In the genomic region with DNA sequence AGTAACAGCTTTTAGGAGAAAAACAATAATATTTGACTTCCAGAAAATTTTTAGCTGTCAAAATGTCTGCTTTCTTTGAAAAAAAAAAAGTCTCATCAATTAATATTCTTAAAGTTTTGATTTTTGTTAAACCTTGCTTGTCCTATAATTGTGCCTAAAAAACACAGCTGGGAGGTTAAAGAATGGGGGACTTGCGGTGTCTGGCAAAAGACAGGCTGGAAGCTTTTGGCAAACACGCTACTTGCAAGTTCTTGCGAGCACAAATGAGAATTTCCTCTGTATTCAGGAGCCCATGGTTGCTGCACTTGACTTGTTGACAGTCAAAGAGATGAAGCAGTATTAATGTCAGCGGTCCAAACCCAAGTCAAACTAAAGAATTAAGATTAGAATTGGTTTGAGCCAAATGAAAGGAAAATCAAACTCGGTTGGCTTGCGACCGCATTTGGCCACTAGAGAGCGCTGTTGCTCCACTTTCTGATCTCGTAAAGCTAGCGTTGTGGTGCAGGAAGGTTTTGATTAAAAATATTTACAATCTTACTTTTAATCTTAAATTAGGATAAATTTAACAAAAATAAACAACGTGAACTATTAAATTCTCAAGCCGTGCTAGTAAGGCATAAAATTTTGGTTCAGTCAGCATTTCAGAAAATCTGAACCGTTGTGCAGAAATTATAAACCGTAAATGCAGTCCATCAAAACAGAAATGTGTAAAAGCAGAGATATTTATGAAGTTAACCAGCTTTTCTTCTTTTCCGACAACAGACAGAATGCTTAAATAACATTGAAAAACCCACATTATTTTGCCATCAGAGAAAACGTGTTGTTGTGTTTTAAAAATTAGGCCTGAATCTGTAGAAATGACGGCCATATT, we compare ENCODE assay signal across 9 mouse cellular contexts. TPM values are rescaled to one million over a fixed set of nuclear protein-coding genes. Genes with fewer than 3 reads are reported as not detected.
DNase-seq lines count a peak whose midpoint lies in the region; ATAC-seq and TF ChIP-seq lines count a peak whose summit lies in the region.
"Had no signal": no experiment of that assay in that cellular context is flagged by ENCODE, and none has a peak within 500 bp of the region (broad histone marks: within the 10 kb centered on the region; RNA-seq: fewer than 3 reads in every experiment).

No protein-coding gene starts in this region.

- ATAC-seq in midbrain, embryonic 14.5 days (ENCODE audit: low FRiP score, low TSS enrichment): no peak
- no peak for ATAC-seq in midbrain, embryonic 16.5 days
- ATAC-seq in kidney, embryonic 15.5 days (replicated peaks; ENCODE audit: low FRiP score): no peak
- ATAC-seq in erythroblast, adult 5-6 weeks (replicated peaks; ENCODE audit: low FRiP score, poor library complexity, severe bottlenecking): no peak

- DNase-seq in midbrain, embryonic 14.5 days: peak; percentile 94
- peak; percentile 82 to 84 for DNase-seq in adrenal gland, adult 18-20 months (ENCODE audit: low spot score in 2 of 2)
- peak; percentile 90 for DNase-seq in embryo, embryonic 10 days (ENCODE audit: low spot score)
- DNase-seq in liver, adult 2 months (ENCODE audit: extremely low read depth, low read depth, low spot score): peak; percentile 48
- peak; percentile 82 for DNase-seq in retina, postnatal 1 day

- no peak overlapping the region for H3K9ac ChIP-seq in midbrain, embryonic 14.5 days (replicated peaks; ENCODE audit: low read length)
- no peak overlapping the region for H3K9ac ChIP-seq in midbrain, embryonic 16.5 days (ENCODE audit: low read depth, low read length)
- H3K9ac ChIP-seq in kidney, embryonic 15.5 days: no peak overlapping the region
- no peak overlapping the region for H3K9ac ChIP-seq in liver, adult 2 months (ENCODE audit: low read depth, low read length)
- H3K9ac ChIP-seq: heart, embryonic 15.5 days had no signal

- no peak for TF ChIP-seq POLR2A in liver, adult 2 months (IDR thresholded peaks at IDR 0.05; ENCODE audit: extremely low read depth, insufficient read depth, low read length)

- H3K9me3 ChIP-seq in midbrain, embryonic 14.5 days (ENCODE audit: control insufficient read depth, low read length): no peaks in the 10 kb centered on the region
- no peaks in the 10 kb centered on the region for H3K9me3 ChIP-seq in midbrain, embryonic 16.5 days (replicated peaks; ENCODE audit: control insufficient read depth, low read length, poor library complexity, severe bottlenecking)
- H3K9me3 ChIP-seq in kidney, embryonic 15.5 days (replicated peaks): no peaks in the 10 kb centered on the region
- H3K9me3 ChIP-seq: heart, embryonic 15.5 days had no signal

- H3K4me2 ChIP-seq in midbrain, embryonic 14.5 days (ENCODE audit: low read length): no peak overlapping the region
- H3K4me2 ChIP-seq in midbrain, embryonic 16.5 days (ENCODE audit: low read length): no peak overlapping the region
- H3K4me2 ChIP-seq in kidney, embryonic 15.5 days: peak overlapping the region; percentile 75
- H3K4me2 ChIP-seq: heart, embryonic 15.5 days had no signal

- peak; percentile 76; the same call in 1 of the 2 replicates for TF ChIP-seq CTCF in liver, adult 2 months (IDR thresholded peaks at IDR 0.05; ENCODE audit: low read depth, low read length)

- H3K27me3 ChIP-seq in midbrain, embryonic 14.5 days (ENCODE audit: control insufficient read depth, insufficient read depth, low read length): peaks cover 95% of the 10 kb centered on the region
- peaks cover 49% of the 10 kb centered on the region for H3K27me3 ChIP-seq in midbrain, embryonic 16.5 days (ENCODE audit: control insufficient read depth, insufficient read depth, low read depth, low read length)
- 0 out of 2 replicates have a peak, but pooled peaks cover 7% of the 10 kb centered on the region for H3K27me3 ChIP-seq in kidney, embryonic 15.5 days
- H3K27me3 ChIP-seq in liver, adult 2 months (ENCODE audit: control insufficient read depth, insufficient read depth, low read length): peaks cover 50% of the 10 kb centered on the region

- 12% methylated on average over 17 of the region's 17 CpGs for WGBS in midbrain, embryonic 14.5 days
- 12% methylated on average over 17 of the region's 17 CpGs for WGBS in midbrain, embryonic 16.5 days
- WGBS in kidney, embryonic 15.5 days: 13% methylated on average over 17 of the region's 17 CpGs
- 16% methylated on average over 17 of the region's 17 CpGs for WGBS in liver, adult 2 months

- no peak overlapping the region for H3K27ac ChIP-seq in midbrain, embryonic 14.5 days (replicated peaks; ENCODE audit: low read depth, low read length)
- H3K27ac ChIP-seq in midbrain, embryonic 16.5 days (ENCODE audit: low read length): no peak overlapping the region
- peak overlapping the region; percentile 100 for H3K27ac ChIP-seq in kidney, embryonic 15.5 days
- H3K27ac ChIP-seq in liver, adult 2 months (replicated peaks; ENCODE audit: insufficient read depth, low read depth, low read length): no peak overlapping the region
- H3K27ac ChIP-seq: heart, embryonic 15.5 days had no signal

- no peak overlapping the region for H3K4me3 ChIP-seq in midbrain, embryonic 14.5 days (replicated peaks; ENCODE audit: low read depth, low read length)
- no peak overlapping the region for H3K4me3 ChIP-seq in midbrain, embryonic 16.5 days (ENCODE audit: low read depth, low read length)
- peak overlapping the region; percentile 23 for H3K4me3 ChIP-seq in kidney, embryonic 15.5 days (replicated peaks)
- no peak overlapping the region for H3K4me3 ChIP-seq in liver, adult 2 months (ENCODE audit: insufficient read depth, low read depth, low read length)
- H3K4me3 ChIP-seq: heart, embryonic 15.5 days had no signal

- H3K79me2 ChIP-seq in liver, adult 2 months (ENCODE audit: control insufficient read depth, insufficient read depth, low read length): no peaks in the 10 kb centered on the region

- no peaks in the 10 kb centered on the region for H3K36me3 ChIP-seq in midbrain, embryonic 14.5 days (ENCODE audit: control insufficient read depth, insufficient read depth, low read length)
- H3K36me3 ChIP-seq in midbrain, embryonic 16.5 days (ENCODE audit: control insufficient read depth, insufficient read depth, low read length): no peaks in the 10 kb centered on the region
- H3K36me3 ChIP-seq in kidney, embryonic 15.5 days: no peaks in the 10 kb centered on the region
- no peaks in the 10 kb centered on the region for H3K36me3 ChIP-seq in liver, adult 2 months (ENCODE audit: control insufficient read depth, insufficient read depth, low read length)
- H3K36me3 ChIP-seq: heart, embryonic 15.5 days had no signal

- H3K4me1 ChIP-seq in midbrain, embryonic 14.5 days (ENCODE audit: control insufficient read depth, insufficient read depth, low read length): no peaks in the 10 kb centered on the region
- peaks cover 11% of the 10 kb centered on the region for H3K4me1 ChIP-seq in midbrain, embryonic 16.5 days (ENCODE audit: control insufficient read depth, insufficient read depth, low read length)
- peaks cover 43% of the 10 kb centered on the region for H3K4me1 ChIP-seq in kidney, embryonic 15.5 days
- 0 out of 2 replicates have a peak, but pooled peaks cover 1% of the 10 kb centered on the region for H3K4me1 ChIP-seq in liver, adult 2 months (ENCODE audit: control insufficient read depth, insufficient read depth, low read length)

RNA-seq across cellular contexts. Expression of a gene that starts 2.2 kb away (rescaled TPM):
- not detected in 2 replicates for polyA plus RNA-seq in midbrain, embryonic 14.5 days (2014; fragmentation: Nextera tagmentation; extraction: Ambion mirVana)
- polyA plus RNA-seq in midbrain, embryonic 16.5 days (2015; fragmentation: Nextera tagmentation; extraction: Ambion mirVana): not detected in 2 replicates
- 10 to 100 TPM; 24.6 to 36.4 TPM for total RNA-seq in adrenal gland, adult 18-20 months (2021)
- polyA plus RNA-seq in kidney, embryonic 15.5 days (2015; fragmentation: Nextera tagmentation; extraction: Ambion mirVana): 36.4 and 40.8 TPM in 2 replicates
- total RNA-seq in liver, adult 2 months (2014; rRNA removed): 0.07 TPM in 1 of 2 replicates, not detected in the other
- 0.06 TPM in 1 of 2 replicates, not detected in the other for polyA plus RNA-seq in liver, adult 2 months (2012; rRNA removed)
- not detected in 2 replicates for total RNA-seq in erythroblast, adult 5-6 weeks (2015; ENCODE audit: low replicate concordance)
- total RNA-seq in erythroblast, adult 5-6 weeks (2017; ENCODE audit: low replicate concordance): not detected in 2 replicates

RNA-seq across cellular contexts. Expression of a gene that starts 4.7 kb away (rescaled TPM):
- polyA plus RNA-seq in midbrain, embryonic 14.5 days (2014; fragmentation: Nextera tagmentation; extraction: Ambion mirVana): not detected in 2 replicates
- not detected in 2 replicates for polyA plus RNA-seq in midbrain, embryonic 16.5 days (2015; fragmentation: Nextera tagmentation; extraction: Ambion mirVana)
- 1 to 10 TPM; 3.5 to 4.3 TPM for total RNA-seq in adrenal gland, adult 18-20 months (2021)
- polyA plus RNA-seq in kidney, embryonic 15.5 days (2015; fragmentation: Nextera tagmentation; extraction: Ambion mirVana): 38.1 and 40.7 TPM in 2 replicates
- total RNA-seq in liver, adult 2 months (2014; rRNA removed): not detected in 2 replicates
- polyA plus RNA-seq in liver, adult 2 months (2012; rRNA removed): not detected in 2 replicates
- total RNA-seq in erythroblast, adult 5-6 weeks (2015; ENCODE audit: low replicate concordance): not detected in 2 replicates
- total RNA-seq in erythroblast, adult 5-6 weeks (2017; ENCODE audit: low replicate concordance): not detected in 2 replicates

RNA-seq across cellular contexts. Expression of a gene that starts 9.5 kb away (rescaled TPM):
- polyA plus RNA-seq in midbrain, embryonic 14.5 days (2014; fragmentation: Nextera tagmentation; extraction: Ambion mirVana): not detected in 2 replicates
- polyA plus RNA-seq in midbrain, embryonic 16.5 days (2015; fragmentation: Nextera tagmentation; extraction: Ambion mirVana): 0.17 TPM in 1 of 2 replicates, not detected in the other
- under 1 TPM; 0.89 to 0.90 TPM for total RNA-seq in adrenal gland, adult 18-20 months (2021)
- 15.2 and 15.9 TPM in 2 replicates for polyA plus RNA-seq in kidney, embryonic 15.5 days (2015; fragmentation: Nextera tagmentation; extraction: Ambion mirVana)
- total RNA-seq in liver, adult 2 months (2014; rRNA removed): not detected in 2 replicates
- polyA plus RNA-seq in liver, adult 2 months (2012; rRNA removed): not detected in 2 replicates
- total RNA-seq in erythroblast, adult 5-6 weeks (2015; ENCODE audit: low replicate concordance): not detected in 2 replicates
- total RNA-seq in erythroblast, adult 5-6 weeks (2017; ENCODE audit: low replicate concordance): not detected in 2 replicates

RNA-seq across cellular contexts. Expression of a gene that starts 9.5 kb away (rescaled TPM):
- not detected in 2 replicates for polyA plus RNA-seq in midbrain, embryonic 14.5 days (2014; fragmentation: Nextera tagmentation; extraction: Ambion mirVana)
- not detected in 2 replicates for polyA plus RNA-seq in midbrain, embryonic 16.5 days (2015; fragmentation: Nextera tagmentation; extraction: Ambion mirVana)
- total RNA-seq in adrenal gland, adult 18-20 months (2021): 10 to 100 TPM; 14.9 to 19.6 TPM
- polyA plus RNA-seq in kidney, embryonic 15.5 days (2015; fragmentation: Nextera tagmentation; extraction: Ambion mirVana): 5.6 and 5.8 TPM in 2 replicates
- 0.09 and 0.13 TPM in 2 replicates for total RNA-seq in liver, adult 2 months (2014; rRNA removed)
- 0.05 TPM in 1 of 2 replicates, not detected in the other for polyA plus RNA-seq in liver, adult 2 months (2012; rRNA removed)
- not detected in 2 replicates for total RNA-seq in erythroblast, adult 5-6 weeks (2015; ENCODE audit: low replicate concordance)
- not detected in 2 replicates for total RNA-seq in erythroblast, adult 5-6 weeks (2017; ENCODE audit: low replicate concordance)

RNA-seq across cellular contexts. Expression of a gene that starts 10.5 kb away (rescaled TPM):
- polyA plus RNA-seq in midbrain, embryonic 14.5 days (2014; fragmentation: Nextera tagmentation; extraction: Ambion mirVana): not detected in 2 replicates
- polyA plus RNA-seq in midbrain, embryonic 16.5 days (2015; fragmentation: Nextera tagmentation; extraction: Ambion mirVana): not detected in 2 replicates
- total RNA-seq in adrenal gland, adult 18-20 months (2021): not detected
- polyA plus RNA-seq in kidney, embryonic 15.5 days (2015; fragmentation: Nextera tagmentation; extraction: Ambion mirVana): 33.6 and 36.6 TPM in 2 replicates
- not detected in 2 replicates for total RNA-seq in liver, adult 2 months (2014; rRNA removed)
- not detected in 2 replicates for polyA plus RNA-seq in liver, adult 2 months (2012; rRNA removed)
- total RNA-seq in erythroblast, adult 5-6 weeks (2015; ENCODE audit: low replicate concordance): not detected in 2 replicates
- total RNA-seq in erythroblast, adult 5-6 weeks (2017; ENCODE audit: low replicate concordance): 0.42 TPM in 1 of 2 replicates, not detected in the other
- polyA plus RNA-seq: heart, embryonic 15.5 days had no signal

Comparison
In these comparisons a context has a peak if more than half of its experiments do, and no peak if none do; other contexts are left out.
1. RNA of a gene that starts 2.2 kb away (polyA plus RNA-seq): 36.4 to 40.8 TPM in kidney, embryonic 15.5 days; 0.06 TPM in liver, adult 2 months, not detected in midbrain, embryonic 14.5 days and not detected in midbrain, embryonic 16.5 days; every median in the first group is over 10 times any median in the second.
2. RNA of a gene that starts 4.7 kb away (polyA plus RNA-seq): 38.1 to 40.7 TPM in kidney, embryonic 15.5 days; not detected in midbrain, embryonic 14.5 days, not detected in midbrain, embryonic 16.5 days and not detected in liver, adult 2 months; every median in the first group is over 10 times any median in the second.
3. RNA of a gene that starts 9.5 kb away (polyA plus RNA-seq): 15.2 to 15.9 TPM in kidney, embryonic 15.5 days; 0.17 TPM in midbrain, embryonic 16.5 days, not detected in liver, adult 2 months and not detected in midbrain, embryonic 14.5 days; every median in the first group is over 10 times any median in the second.
4. Peak in every context shown above with its lines, with median percentiles within 50 percentile points of each other: DNase-seq.